Mouse (Mus musculus) megakaryocyte, embryonic 14.5 days (primary cell): ENCODE results near the gene Gm20716.

Experiments used
- FLI1 ChIP-seq: IDR thresholded peaks from 2 replicates; pipeline ENCODE4 v1.6.1; 2012; ENCODE audit warnings: low read length, inconsistent platforms, mixed read lengths
- GATA1 ChIP-seq: IDR thresholded peaks from 3 replicates; pipeline ENCODE4 v1.6.1; 2012; ENCODE audit warnings: mixed read lengths, low read length, inconsistent platforms, borderline replicate concordance

DNA sequence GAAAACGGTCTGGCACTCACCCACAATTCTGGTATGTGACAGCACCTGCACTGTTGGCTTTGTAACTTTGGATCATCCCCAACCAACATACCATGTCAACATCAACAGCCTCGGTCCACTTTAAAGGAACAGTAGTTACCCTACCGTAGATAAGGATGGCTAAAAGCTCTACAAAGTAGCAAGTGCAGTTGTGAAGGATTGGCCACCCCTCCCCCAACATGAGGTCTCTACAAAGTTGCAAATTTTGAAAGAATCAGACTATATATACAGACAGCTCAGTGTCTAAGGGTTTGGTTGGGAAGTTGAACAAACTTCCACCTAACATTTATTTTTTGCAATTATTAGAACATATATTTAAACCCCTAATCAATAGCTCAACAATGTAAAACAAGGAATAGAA lies 22.3 kb downstream of the Gm20716 start:
- no peak for TF ChIP-seq GATA1
- TF ChIP-seq FLI1 = no peak
